Mouse (Mus musculus): ENCODE measurements around the gene Mif4gd.
A peak's percentile ranks its signal among the peaks of the same experiment; 100 is the strongest.

Gene Mif4gd

DNA sequence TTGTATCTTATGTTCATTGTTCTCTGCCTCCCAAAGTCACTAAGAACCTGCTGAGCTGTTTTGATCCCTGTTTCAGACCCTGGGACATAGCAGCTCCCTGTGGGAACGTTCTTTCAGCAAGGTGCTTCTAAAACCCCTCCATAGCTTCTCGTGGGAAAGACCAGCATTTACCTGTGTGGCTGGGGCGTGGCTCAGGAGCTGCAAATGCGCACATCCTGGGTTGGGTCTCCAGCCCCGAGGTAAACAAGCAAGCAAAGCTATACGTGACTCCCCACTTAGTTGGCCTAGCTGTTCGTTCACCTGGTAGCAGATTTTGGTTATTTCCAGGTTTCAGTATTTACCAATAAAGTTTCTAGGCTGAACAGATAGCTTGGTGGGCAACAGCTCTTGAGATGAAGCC lies 19.5 kb upstream of the Mif4gd start:
- DNase-seq, result no peak

DNA sequence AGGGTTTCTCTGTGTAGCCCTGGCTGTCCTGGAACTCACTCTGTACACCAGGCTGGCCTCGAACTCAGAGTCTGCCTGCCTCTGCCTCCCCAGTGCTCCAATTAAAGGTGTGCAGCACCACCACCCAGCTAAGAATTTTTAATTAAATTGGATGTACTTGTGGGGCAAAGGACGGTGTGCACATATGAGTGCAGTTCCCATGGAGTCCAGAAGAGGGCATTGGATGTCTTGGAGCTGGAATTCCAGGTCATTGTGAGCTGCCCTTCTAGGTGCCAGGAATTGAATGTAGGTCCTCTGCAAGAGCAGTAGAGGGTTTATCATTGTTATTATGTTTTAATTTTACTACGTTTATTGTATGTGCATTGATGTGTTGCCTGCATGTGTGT lies 18.7 kb upstream of the Mif4gd start:
- peak; percentile 47 for DNase-seq

DNA sequence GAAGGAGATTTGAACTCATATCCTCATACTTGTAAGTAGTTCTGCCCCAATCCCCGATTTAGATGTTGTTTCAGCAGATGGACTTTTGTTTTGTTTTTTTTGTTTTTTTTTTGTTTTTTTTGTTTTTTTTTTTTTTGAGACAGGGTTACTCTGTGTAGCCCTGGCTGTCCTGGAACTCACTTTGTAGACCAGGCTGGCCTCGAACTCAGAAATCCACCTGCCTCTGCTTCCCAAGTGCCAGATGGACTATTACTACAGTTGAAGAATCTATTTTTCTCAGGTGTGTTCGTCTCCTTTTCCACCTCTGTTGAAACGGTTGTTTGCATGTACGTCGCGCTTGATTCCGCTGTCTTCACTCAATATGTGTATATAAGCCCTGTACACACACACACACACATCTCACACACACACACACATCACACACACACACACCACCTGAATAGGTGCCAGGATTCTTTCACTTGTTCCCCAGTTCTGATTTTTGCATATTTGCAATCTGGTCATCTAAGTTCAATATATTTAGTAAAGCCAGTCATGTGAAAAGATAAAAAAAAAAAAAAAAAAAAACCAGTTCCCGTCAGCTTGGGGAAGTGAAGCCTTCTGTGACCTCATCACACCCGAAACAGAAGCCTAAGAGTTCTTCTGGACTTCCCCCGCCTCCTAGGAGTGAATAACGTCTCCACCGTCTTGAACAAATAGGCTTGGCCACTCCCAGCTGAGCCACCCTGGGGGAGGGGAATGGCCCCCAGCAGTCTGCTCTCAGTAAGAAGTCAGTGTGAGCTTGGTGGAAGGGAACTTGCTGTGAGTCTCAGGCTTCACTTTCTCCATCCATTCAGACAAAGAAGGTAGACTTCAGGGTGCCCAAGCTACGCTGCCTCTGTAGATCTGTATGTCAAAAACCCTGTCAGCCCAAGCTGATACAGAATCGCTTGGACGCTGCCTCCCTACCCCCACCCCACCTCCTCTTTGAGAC lies 18.0 kb upstream of the Mif4gd start:
- no peak for DNase-seq

DNA sequence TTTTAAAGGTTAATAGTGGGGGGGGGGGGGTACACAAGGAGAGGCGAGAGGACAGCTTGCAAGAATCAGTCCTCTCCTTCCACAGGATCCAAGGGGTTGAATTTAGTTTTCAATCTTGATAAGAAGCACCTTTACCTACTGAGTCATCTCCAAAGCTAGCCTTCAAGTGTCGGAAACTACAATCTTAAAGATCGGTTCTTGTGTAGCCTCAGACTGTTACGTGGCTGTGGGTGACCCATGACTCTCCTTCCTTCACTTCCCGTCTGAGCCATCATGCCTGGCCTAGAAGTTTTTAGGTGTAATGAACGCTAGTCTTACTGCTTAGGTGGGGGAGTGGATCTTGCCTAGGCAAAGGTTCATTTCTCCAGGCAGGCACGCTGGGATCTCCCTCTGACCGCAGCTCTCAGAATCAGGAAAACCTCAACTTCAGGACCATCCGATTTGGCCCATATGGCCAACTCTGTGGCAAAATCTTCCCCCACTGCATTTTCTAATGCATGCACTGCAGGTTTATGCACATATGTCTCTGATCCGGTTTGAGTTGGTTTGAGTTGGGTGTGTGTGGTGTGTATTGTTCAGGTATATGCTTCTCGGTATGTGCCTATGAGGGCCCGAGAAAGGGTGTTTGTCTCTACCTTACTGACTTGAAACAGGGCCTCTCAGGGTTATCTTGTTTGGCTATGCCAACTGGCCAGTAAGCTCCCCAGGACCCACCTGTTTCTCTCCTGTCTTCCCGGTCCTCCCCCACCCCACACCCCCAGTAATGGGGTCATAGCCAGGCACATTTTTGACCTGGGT lies 17.2 kb upstream of the Mif4gd start:
- no peak for DNase-seq

DNA sequence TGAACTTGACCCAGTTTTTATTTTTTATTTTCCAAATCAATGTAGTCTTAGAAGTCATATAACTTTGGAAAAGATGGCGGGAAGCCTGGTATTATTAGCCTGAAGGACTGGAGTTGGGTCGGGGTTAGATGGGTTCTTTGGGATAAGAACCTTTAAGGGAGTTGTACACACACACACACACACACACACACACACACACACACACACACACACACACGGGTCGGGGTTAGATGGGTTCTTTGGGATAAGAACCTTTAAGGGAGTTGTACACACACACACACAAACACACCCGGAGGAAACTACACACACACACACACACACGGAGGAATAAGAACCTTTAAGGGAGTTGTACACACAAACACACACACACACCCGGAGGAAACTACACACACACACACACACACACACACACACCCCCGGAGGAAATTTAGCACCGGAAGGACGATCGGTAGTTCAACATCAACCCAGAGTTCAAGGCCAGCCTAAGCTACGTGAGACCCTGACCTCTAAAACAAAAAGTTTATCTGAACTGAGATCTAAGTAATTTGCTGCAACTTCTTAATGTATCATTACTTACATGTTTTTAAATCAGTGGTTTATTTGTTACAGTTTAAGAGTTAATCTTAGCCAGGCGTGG lies 15.8 kb upstream of the Mif4gd start:
- no peak for DNase-seq

DNA sequence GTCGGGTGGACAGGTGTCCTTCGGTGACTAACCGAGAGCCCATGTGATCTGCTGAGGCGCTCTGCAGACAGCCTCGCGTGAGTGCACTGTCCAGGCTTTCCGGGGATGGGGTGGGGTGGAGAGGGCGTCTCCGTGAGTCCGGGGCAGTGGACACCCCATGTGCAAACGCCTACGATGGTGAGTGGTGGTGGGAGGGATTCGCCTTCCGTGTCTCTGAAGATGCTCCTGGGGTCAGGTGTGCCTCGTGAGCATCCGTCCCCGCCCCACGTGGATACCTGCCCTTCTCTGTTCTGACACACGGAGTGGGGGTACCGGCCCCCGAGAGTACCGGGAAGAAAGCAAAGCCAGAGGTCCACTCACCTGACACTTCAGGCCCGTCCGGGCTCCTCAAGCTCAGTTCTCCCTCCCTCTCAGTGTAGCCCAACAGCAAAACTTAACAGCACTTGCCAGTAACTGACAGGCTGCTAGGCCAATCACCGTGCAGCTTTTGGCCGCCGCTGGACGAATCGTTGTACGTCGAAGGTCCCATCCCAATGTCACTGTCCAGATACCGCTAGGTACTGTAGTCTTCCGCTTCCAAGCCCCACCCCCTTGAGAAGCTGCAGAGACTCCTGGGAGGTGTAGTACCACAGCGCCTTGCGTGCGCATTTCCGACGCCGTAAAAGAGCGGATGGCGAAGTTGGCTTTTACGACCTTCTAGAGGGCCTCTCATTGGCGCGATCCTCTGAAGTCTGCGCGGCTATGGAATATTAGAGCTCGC lies 15.1 kb upstream of the Mif4gd start, which contains the start of gene Slc25a19:
Slc25a19 (minus strand) TSS at position 591 of the 760 bp plus-strand sequence.
- DNase-seq, result peak; percentile 97

DNA sequence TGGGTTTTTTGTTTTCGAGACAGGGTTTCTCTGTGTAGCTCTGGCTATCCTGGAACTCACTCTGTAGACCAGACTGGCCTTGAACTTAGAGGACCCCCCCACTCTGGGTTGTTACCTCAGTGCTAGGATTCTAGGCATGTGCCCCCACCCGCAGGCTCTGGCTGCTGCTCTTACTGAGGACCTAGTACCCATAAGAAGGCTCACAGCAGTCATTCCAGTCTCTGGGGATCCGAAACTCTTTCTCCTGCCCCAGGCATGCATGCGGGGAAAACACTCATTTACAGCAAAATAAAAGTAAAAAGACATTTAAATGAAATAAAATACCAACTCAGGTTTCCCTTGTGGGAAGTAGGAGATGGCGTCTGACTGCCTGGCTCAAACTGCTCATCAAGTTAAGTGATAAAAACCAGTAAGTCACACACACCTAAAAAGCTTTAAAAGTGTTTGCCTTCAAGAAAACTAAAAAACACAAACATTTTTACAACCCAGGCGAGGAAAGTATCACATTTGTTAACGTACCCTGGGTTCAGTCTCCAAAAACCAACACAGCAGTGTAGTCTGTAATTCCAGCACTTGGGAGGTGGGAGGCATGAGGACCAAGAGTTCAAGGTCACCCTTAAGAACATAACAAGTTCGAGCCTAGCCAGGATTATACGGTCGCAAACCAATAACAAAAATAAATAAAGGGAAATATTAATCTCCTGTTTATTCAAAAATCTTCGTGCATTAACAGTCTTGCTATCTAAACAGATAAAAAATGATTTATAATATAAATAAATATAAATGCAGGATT lies 14.3 kb upstream of the Mif4gd start:
- DNase-seq, result no peak

DNA sequence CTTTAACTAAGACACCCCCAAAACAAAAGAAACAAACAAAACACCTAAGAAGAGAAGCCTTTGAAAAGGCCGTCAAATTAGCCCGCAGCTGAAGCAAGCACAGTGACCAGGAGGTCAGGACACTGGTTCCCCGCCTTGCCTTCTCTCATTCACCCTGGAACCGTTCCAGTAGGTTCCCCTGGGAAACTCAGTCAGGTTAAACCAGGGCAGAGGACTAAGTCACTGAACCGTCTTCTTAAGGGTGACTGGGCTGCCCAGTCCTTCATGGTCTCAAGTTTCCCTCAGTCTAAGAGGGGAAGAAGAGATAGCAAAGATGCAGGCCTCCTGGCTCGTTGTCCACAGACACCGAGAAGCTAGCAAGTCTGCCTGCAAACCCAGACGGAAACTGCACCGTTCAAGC lies 13.1 kb upstream of the Mif4gd start:
- DNase-seq, result no peak

DNA sequence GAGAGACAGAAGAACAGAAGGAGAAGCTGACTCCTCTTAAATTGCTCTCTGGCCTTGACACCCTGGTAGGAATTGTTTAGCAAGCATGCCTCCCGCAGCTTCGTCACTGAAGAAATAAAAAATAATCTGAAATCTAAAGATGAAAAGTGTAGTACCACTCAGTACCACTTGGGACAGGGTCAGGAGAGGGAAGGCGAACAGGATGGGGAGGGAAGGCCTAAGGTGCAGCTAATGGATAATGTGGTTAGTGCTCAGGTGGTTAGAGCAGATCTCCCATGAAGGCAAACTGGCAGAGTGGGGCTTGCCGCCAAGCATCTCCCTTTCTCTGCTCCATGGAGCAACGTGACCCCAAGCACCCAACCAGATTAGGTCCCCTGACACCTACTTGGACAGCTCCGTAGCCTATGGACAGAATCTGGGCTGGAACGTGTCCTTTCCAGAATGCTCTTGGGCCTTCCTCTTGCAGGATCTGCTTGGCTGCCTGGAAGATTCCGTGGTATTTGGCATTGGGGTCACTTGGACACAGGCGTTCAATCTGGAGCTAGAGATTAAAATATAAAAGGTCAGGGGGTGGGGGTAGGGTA lies 10.8 kb upstream of the Mif4gd start:
- no peak for DNase-seq

DNA sequence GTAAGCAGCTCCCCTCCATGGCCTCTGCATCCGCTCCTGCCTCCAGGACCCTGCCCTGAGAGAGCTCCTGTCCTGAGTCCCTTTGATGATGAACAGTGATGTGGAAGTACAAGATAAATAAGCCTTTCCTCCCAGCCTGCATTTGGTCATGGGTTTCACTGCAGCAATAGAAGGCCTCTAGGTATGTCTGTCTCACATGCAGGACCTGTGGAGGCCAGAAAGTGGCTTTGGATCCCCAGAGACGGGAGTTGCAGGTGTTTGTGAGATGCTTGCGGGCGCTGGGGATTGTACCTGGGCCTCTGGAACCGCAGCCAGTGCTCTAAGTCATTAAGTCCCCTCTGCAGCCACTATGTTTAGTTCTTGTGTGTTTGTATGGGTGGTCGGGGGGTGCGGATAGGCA lies 7.2 kb upstream of the Mif4gd start:
- DNase-seq, result no peak

DNA sequence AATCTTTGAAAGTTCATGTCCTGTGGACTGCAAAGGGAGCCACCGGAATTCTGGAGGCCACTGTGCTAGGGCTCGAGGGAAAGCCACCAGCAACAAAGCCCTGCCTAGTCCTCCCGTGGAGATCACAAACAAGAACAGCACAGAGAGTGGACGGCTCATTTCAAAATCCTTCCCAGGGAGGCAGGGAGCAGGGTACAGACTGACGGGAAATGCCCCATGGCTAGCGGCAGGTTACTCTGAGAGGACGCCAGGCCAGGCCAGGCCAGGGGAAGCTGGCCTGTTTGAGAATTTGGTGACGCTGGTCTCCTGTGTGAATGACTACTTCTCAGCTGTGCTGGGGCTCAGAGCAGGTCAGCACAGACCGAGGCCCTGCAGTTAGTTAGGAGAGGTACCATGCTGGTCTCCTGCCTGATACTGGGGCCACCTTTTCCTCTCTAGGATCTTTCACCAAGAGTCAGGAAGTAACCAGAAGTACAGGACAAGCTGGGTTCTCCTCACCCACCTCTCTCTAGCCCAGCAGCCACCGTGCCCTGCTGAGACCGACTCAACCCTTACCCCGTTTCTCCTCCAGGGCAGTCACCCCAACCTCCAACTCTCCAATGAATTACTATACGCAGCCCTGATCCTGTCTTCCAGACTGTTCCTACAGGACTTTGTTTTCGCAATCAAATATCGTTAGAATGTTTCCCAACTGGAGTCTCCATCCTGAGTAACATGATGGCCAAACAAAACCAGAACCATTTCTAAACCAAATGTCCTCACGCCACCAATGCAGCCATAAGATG lies 6.2 kb upstream of the Mif4gd start:
- no peak for DNase-seq

DNA sequence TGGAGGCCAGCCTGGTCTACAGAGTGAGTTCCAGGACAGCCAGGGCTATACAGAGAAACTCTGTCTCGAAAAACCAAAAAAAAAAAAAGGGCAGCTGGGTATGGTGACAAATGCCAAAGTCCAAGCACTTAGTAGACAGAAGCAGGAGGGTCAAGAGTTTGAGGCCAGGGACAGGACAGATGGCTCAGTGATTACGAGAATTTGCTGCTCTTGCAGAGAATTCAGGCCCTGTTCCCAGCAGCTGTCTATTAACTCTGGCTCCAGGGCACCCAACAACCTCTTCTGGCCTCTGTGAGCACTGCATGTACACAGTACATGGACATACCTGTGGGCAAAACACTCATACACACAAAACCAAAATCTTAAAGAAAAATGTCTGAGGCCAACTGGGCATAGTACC lies 5.2 kb upstream of the Mif4gd start:
- no peak for DNase-seq

DNA sequence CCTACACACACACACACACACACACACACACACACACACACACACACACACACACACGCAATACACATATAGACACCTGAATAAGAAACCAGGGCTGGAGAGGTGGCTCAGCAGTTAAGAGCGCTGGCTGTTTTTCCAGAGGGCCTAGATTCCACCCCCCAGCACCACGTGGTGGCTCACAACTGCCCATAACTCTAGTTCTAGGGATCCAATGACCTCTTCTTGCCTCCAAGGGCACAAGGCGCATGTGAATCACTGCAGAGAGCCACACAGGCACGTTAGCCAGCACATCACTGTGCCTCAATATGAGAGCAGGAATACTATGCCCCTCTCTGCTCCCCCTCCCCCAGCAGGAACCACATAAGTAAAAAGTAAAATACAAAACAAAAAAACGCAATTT lies 4.1 kb upstream of the Mif4gd start:
- DNase-seq, result no peak

DNA sequence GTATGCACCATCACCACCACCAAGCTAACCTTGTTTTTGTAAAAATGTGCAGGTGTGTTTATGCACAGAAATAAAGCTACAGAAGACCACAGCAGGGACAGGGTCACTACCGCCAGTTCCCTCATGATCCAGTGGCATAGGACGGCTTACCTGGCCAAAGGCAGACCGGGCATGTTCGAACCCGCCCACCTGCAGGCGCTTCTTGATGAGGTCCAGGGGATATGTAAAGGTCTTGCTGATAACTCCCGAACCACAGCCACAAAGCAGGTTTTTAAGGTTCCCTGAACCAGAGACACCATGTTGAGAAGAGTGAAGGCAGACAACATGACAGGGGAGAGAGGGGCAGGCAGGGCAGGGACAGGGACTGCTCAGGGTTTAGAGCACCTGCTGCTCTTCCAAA lies 3.6 kb upstream of the Mif4gd start:
- no peak for DNase-seq

DNA sequence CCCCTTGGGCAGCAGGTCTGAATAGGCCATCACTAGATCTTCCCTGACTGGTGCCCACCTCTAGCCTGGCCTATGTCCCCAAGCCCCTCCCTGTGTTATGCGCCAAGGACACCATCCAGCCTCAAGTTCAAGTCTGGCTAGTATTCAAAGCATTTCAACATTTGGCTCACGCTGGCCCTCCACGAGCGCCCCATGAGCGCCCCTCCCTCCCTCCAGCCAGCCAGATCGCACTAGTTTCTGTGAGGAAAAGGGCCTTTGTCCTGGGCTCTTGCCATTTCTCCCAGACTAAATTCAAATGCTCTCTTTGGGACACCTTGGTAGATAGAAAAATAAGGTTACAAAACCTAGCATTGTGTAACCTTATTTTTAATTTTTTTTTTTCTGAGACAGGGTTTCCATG lies 3.1 kb upstream of the Mif4gd start:
- DNase-seq, result no peak

DNA sequence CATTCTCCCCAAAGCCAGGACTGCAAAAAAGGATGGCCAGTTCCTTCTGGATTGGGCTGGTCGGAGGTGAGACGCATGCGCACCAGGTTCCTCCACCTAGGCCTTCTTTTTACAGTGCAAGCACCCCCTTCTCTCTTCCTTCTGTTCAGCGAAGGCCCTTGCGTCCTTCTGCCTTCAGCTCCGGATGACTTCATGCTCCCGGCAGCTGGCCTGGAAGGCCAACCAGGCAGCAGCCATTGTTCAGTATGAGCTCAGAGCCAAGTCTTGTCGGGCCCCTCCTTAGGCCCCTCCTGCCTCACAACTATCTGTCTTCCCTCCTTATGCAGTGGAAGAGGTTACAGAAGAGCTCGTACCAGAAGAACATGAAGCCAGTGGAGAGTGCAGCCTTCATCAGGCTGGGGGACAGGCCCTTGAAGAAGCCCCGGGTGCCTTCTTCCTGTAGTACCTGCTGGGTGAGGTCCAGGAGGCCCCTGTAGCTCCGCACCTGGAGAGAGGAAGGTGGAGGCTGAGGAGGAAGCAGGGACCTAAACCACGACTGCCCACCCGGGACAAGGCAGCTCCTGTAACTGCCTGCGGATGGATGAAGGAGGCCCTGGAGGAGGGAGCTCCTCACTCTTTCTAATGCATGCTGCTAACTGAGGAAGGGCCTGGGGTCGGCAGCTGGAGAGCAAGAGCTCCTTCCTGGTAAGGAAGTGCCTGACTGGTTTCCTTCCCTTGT lies 2.5 kb upstream of the Mif4gd start:
- no peak for DNase-seq

DNA sequence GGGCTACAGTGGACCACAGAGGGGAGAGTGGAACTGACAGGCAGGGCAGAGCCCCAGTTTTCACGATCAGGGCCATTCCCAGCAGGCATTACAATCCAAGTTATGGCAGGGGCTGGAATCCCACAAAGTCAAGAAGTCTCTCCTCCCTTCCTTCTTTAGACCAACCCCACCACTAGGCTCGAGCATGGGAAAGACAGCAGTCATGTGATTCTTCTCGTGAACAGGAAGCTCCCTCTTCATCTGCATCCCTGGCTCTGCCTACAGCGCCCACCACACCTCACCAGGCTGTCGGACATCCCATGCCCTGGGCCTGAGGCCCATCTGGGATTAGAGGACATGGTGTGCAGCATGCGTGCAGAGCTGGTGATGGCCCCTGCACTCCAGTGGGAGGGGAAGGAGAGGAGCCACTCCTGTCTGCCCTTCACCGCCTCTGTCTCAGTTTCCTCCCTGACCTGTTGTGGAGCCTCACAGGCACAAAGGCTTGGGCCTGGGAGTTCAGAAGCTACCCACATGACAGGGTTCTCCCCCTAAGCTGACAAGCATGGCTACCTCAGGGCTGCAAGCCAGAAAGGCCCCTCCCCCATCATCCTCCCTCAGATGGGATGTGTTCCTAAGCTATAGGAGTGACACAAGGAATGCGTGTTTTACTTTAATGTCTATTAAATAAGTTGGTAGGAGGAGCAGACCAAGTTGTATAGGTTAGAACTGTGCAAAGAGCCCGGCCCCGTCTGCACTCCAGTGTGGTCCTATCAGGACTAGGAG lies 1.8 kb upstream of the Mif4gd start:
- DNase-seq, result no peak

DNA sequence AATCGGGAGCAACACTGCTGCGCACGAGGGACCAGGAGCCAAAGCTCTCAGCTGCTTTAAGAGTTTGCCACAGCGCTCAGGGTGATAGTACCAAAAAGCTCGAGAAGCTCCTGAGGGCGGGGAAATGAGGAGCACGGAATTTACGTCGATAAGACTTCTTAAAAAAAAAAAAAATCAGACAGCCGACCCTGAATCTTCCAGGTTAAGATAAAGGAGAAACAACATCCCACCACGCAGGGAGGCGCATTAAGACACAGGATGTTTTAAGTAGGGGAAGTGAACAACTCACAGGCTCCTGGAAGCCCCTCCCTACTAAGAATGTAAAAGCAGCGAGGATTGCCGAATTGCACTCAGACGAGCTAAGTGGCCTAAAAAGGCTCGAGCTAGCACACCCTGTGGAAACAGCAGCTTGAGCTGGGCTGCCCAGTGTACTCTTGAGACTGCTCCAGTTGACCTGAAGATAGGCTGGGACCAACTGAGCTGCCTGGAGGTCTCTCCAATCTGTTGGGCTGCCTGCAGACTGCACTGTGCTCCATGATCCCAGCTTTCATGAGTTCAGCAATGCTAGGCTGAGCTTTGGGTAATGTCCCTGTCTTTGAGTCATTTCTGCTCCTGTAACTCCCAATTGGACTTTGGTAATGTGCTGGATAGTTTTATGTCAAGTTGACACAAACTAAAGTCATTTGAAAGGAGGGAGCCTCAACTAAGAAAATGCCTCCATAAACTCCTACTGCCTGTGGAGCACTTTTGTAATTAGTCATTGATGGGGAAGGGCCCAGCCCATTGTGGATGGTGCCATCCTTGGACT lies 573 bp upstream of the Mif4gd start:
- DNase-seq, result peak; percentile 67

All from thymus, postnatal 14 days (tissue).